ENCODE assay signal across 9 mouse cellular contexts in genomic region chr1:79786267-79786927, GRCm38 (mm10). TPM values are rescaled to one million over a fixed set of nuclear protein-coding genes. Genes with fewer than 3 reads are reported as not detected.
DNase-seq lines count a peak whose midpoint lies in the region; ATAC-seq lines count a peak whose summit lies in the region.
"Had no signal": no experiment of that assay in that cellular context is flagged by ENCODE, and none has a peak within 500 bp of the region (broad histone marks: within the 10 kb centered on the region; RNA-seq: fewer than 3 reads in every experiment).

No protein-coding gene starts in this region.

- ATAC-seq in heart, embryonic 11.5 days (replicated peaks; ENCODE audit: insufficient number of reproducible peaks, low FRiP score, low TSS enrichment): no peak
- peak; percentile 69; the same call in 1 of the 2 replicates for ATAC-seq in hindbrain, embryonic 12.5 days (ENCODE audit: low FRiP score)
- ATAC-seq in megakaryocyte progenitor cell, adult 5-6 weeks (replicated peaks; ENCODE audit: poor library complexity): peak; percentile 99

- no peaks in the 10 kb centered on the region for H3K27me3 ChIP-seq in heart, embryonic 11.5 days (ENCODE audit: control insufficient read depth, insufficient read depth, low read length)
- H3K27me3 ChIP-seq in hindbrain, embryonic 12.5 days: no peaks in the 10 kb centered on the region
- H3K27me3 ChIP-seq: megakaryocyte, embryonic 14.5 days had no signal

- peak; percentile 88 for DNase-seq in heart, adult 11 months
- peak; percentile 60 for DNase-seq in testis, postnatal 10 days (ENCODE audit: low spot score)
- no peak for DNase-seq in testis, postnatal 14 days (ENCODE audit: low spot score)
- no peak for DNase-seq in c-Kit-positive CD71-positive TER-119-positive erythroid progenitor cells, embryonic 14.5 days (ENCODE audit: low spot score)
- no peak for DNase-seq in urinary bladder, adult 2 months (ENCODE audit: low spot score)

- no peak overlapping the region for H3K27ac ChIP-seq in heart, embryonic 11.5 days (ENCODE audit: low read depth, low read length)
- no peak overlapping the region for H3K27ac ChIP-seq in hindbrain, embryonic 12.5 days

- H3K4me3 ChIP-seq in heart, embryonic 11.5 days (ENCODE audit: low read depth, low read length): no peak overlapping the region
- H3K4me3 ChIP-seq in hindbrain, embryonic 12.5 days: no peak overlapping the region
- H3K4me3 ChIP-seq: megakaryocyte, embryonic 14.5 days had no signal

- peaks cover 13% of the 10 kb centered on the region for H3K36me3 ChIP-seq in heart, embryonic 11.5 days (ENCODE audit: control insufficient read depth, insufficient read depth, low read length)
- H3K36me3 ChIP-seq in hindbrain, embryonic 12.5 days: peaks cover 19% of the 10 kb centered on the region

- H3K4me2 ChIP-seq in heart, embryonic 11.5 days: no peak overlapping the region
- no peak overlapping the region for H3K4me2 ChIP-seq in hindbrain, embryonic 12.5 days (replicated peaks)

- no peak overlapping the region for H3K9ac ChIP-seq in heart, embryonic 11.5 days (ENCODE audit: low read depth, low read length)
- H3K9ac ChIP-seq in hindbrain, embryonic 12.5 days: no peak overlapping the region

- WGBS in heart, embryonic 11.5 days (ENCODE audit: insufficient replicate concordance): 64% methylated on average over 7 of the region's 7 CpGs
- 72% methylated on average over 7 of the region's 7 CpGs for WGBS in hindbrain, embryonic 12.5 days

- no peaks in the 10 kb centered on the region for H3K9me3 ChIP-seq in heart, embryonic 11.5 days (replicated peaks; ENCODE audit: control insufficient read depth, low read length)
- H3K9me3 ChIP-seq in hindbrain, embryonic 12.5 days (replicated peaks): no peaks in the 10 kb centered on the region

- no peaks in the 10 kb centered on the region for H3K4me1 ChIP-seq in heart, embryonic 11.5 days (ENCODE audit: control insufficient read depth, insufficient read depth, low read length)
- no peaks in the 10 kb centered on the region for H3K4me1 ChIP-seq in hindbrain, embryonic 12.5 days

RNA-seq across cellular contexts. Expression of gene Wdfy1, which starts 10.5 kb away (rescaled TPM):
- polyA plus RNA-seq in heart, embryonic 11.5 days (2014; fragmentation: Nextera tagmentation; extraction: Ambion mirVana): 23.7 and 24.5 TPM in 2 replicates
- 66.0 and 68.5 TPM in 2 replicates for polyA plus RNA-seq in hindbrain, embryonic 12.5 days (2016; fragmentation: Nextera tagmentation; extraction: Ambion mirVana)
- 24.9 and 25.8 TPM in 2 replicates for total RNA-seq in megakaryocyte progenitor cell, adult 5-6 weeks (2015)
- total RNA-seq in megakaryocyte progenitor cell, adult 5-6 weeks (2017): 11.6 and 16.1 TPM in 2 replicates
- 17.5 and 19.5 TPM in 2 replicates for polyA plus RNA-seq in urinary bladder, adult 2 months (2012; rRNA removed)

RNA-seq across cellular contexts. Expression of gene Mrpl44, which starts 10.6 kb away (rescaled TPM):
- 45.3 and 49.0 TPM in 2 replicates for polyA plus RNA-seq in heart, embryonic 11.5 days (2014; fragmentation: Nextera tagmentation; extraction: Ambion mirVana)
- 47.6 and 48.2 TPM in 2 replicates for polyA plus RNA-seq in hindbrain, embryonic 12.5 days (2016; fragmentation: Nextera tagmentation; extraction: Ambion mirVana)
- 50.8 and 55.8 TPM in 2 replicates for total RNA-seq in megakaryocyte progenitor cell, adult 5-6 weeks (2015)
- 57.3 and 68.7 TPM in 2 replicates for total RNA-seq in megakaryocyte progenitor cell, adult 5-6 weeks (2017)
- polyA plus RNA-seq in urinary bladder, adult 2 months (2012; rRNA removed): 29.1 and 30.8 TPM in 2 replicates

Comparison
In these comparisons a context has a peak if more than half of its experiments do, and no peak if none do; other contexts are left out.
1. DNase-seq: peak in heart, adult 11 months (single experiment) and testis, postnatal 10 days (single experiment); none in testis, postnatal 14 days (single experiment), c-Kit-positive CD71-positive TER-119-positive erythroid progenitor cells, embryonic 14.5 days (single experiment) and urinary bladder, adult 2 months (single experiment).